Mouse (Mus musculus): Measurements from ENCODE around the gene Rnaset2a.
"Not testable (repeated sequence)": the region's sequence is repeated elsewhere in the genome, so short reads cannot be mapped to it uniquely, and the experiment has no call there.

DNA sequence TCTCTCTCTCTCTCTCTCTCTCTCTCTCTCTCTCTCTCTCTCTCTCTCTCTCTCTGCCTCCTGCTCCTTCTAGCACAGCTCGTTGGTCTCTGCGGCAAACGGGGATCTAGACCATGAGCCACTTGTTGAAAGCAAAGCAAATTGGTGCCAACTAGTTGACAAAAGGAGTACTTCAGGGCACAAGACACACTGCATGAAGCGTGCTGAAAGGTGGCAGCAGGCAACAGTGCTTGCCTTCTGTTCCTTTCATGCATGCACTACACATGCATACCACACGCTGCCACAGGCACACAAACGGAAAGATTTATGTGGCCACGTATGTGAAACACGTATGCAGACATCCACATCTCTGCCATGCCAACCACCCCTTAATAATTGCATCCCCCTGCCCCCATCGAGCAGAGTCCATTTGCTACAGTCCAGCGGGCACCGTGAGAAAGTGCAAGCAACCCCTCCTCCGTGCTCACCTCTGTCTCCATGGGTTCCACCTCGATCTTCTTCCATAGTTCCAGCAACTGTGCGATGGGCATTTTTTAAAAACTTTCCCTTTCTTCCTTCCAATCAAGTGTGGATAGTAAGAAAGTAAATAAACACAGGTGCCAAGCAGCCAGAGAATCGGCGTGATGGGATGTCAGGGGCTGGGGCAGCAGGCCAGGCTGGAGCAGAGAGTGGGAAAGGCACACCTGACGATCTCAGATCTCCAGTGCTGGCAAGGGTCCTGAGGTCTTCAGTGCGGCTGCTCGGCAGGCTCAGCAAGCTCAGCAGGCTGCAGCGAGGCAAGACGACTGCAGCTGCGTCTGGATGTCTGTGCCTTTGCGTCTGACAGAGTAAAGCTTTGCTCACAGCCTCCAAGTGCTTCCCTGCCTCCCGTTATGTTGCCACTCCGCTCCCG is 47.2 kb downstream of the Rnaset2a start:
- TF ChIP-seq POLR2A (IDR thresholded peaks at IDR 0.05; ENCODE audit: low read depth, low read length); CTCF (IDR thresholded peaks at IDR 0.05; ENCODE audit: borderline replicate concordance, insufficient read depth, low read length): not testable (repeated sequence)

Measured in embryonic fibroblast, embryonic 13.5 days (primary cell).